Mouse (Mus musculus): ENCODE data around the gene Spx.
A peak's percentile ranks its signal among the peaks of the same experiment; 100 is the strongest.

Gene Spx

GRCm38 (mm10) chr6:142429072-142429471 is 15.8 kb downstream of the Spx start:
- no peak for DNase-seq (ENCODE audit: low spot score)

GRCm38 (mm10) chr6:142451381-142451780 is 38.1 kb downstream of the Spx start:
- DNase-seq (ENCODE audit: low spot score): no peak

- no peak for DNase-seq (ENCODE audit: low spot score)
Measured at GRCm38 (mm10) chr6:142453311-142453710, 40.1 kb downstream of the Spx start.

GRCm38 (mm10) chr6:142455314-142455996 is 42.2 kb downstream of the Spx start:
- no peak for DNase-seq (ENCODE audit: low spot score)

GRCm38 (mm10) chr6:142458010-142458409 is 44.8 kb downstream of the Spx start:
- peak; percentile 6 for DNase-seq (ENCODE audit: low spot score)

- DNase-seq (ENCODE audit: low spot score): no peak
Measured at GRCm38 (mm10) chr6:142459017-142459678, 45.9 kb downstream of the Spx start.

GRCm38 (mm10) chr6:142462194-142462593 is 49.0 kb downstream of the Spx start:
- no peak for DNase-seq (ENCODE audit: low spot score)

Measured in MN1 (cell line).